Mouse (Mus musculus) stomach, embryonic 16.5 days (tissue): ENCODE data around the gene Wdr48. TPM values are rescaled to one million over a fixed set of nuclear protein-coding genes. Genes with fewer than 3 reads are reported as not detected.

ENCODE experiments used
- ATAC-seq: fragments of 200-750 bp; cut with Nextera tagmentation; 2 replicates; pipeline ENCODE4 v1.8.0; 2017; ENCODE audit warnings: moderate number of reproducible peaks, moderate TSS enrichment; ENCODE audit not compliant: insufficient read depth, low FRiP score
- H3K27ac ChIP-seq: fragments of 300-500 bp; sonication (generic); 2 replicates; pipeline ENCODE4 v1.5.1; 2014; ENCODE audit warnings: low read length
- H3K27me3 ChIP-seq: fragments of 300-500 bp; sonication (generic); 2 replicates; pipeline ENCODE4 v1.6.1; 2014; ENCODE audit warnings: low read length, control low read depth, mixed read lengths; ENCODE audit not compliant: control insufficient read depth, insufficient read depth
- H3K36me3 ChIP-seq: fragments of 300-500 bp; sonication (generic); 2 replicates; pipeline ENCODE4 v1.6.1; 2014; ENCODE audit warnings: low read length; ENCODE audit not compliant: control insufficient read depth, insufficient read depth
- H3K4me1 ChIP-seq: fragments of 300-500 bp; sonication (generic); 2 replicates; pipeline ENCODE4 v1.6.1; 2014; ENCODE audit warnings: low read length, control low read depth, mixed read lengths; ENCODE audit not compliant: control insufficient read depth, insufficient read depth
- H3K4me2 ChIP-seq: fragments of 300-500 bp; sonication (generic); 2 replicates; pipeline ENCODE4 v1.6.1; 2014; ENCODE audit warnings: low read depth, low read length, mixed read lengths
- H3K4me3 ChIP-seq: fragments of 300-500 bp; sonication (generic); replicated peaks from 2 replicates; pipeline ENCODE4 v1.5.1; 2014; ENCODE audit warnings: mild to moderate bottlenecking, low read length
- H3K9ac ChIP-seq: fragments of 300-500 bp; sonication (generic); 2 replicates; pipeline ENCODE4 v1.6.1; 2014; ENCODE audit warnings: low read length
- H3K9me3 ChIP-seq: fragments of 300-500 bp; sonication (generic); replicated peaks from 2 replicates; pipeline ENCODE4 v1.6.1; 2016; ENCODE audit warnings: low read length, control low read depth; ENCODE audit not compliant: control insufficient read depth
- WGBS: fragments of 180-500 bp; shearing (Covaris S2); extraction: QIAGEN DNeasy Blood & Tissue Kit; methylation state at CpG from one replicate; pipeline ENCODE4 v1.1.7; 2014; 5-methylcytosine and 5-hydroxymethylcytosine counted together
- polyA plus RNA-seq: library from polyadenylated mRNA; unstranded; fragments of >200 nt; fragmentation: Nextera tagmentation; extraction: Ambion mirVana; gene quantifications from 2 replicates; pipeline ENCODE4 v1.2.1, GENCODE M21; 2015

Wdr48 gene
- polyA plus RNA-seq, 1 experiment from 2014 or later = 43.8 TPM

- no peak overlapping the region for H3K4me2 ChIP-seq
- H3K27ac ChIP-seq = no peak overlapping the region
- no peaks in the 10 kb centered on the region for H3K27me3 ChIP-seq
- no peak overlapping the region for H3K4me3 ChIP-seq
- H3K9ac ChIP-seq = no peak overlapping the region
- H3K36me3 ChIP-seq = peaks cover 30% of the 10 kb centered on the region
- H3K4me1 ChIP-seq = no peaks in the 10 kb centered on the region
- whole genome bisulfite sequencing = 72% methylated on average over 13 of the region's 13 CpGs
- H3K9me3 ChIP-seq = no peaks in the 10 kb centered on the region
- ATAC-seq = no peak
Measured at GRCm38 (mm10) chr9:119913087-119913838, 18.6 kb downstream of the Wdr48 start.

- H3K27me3 ChIP-seq = no peaks in the 10 kb centered on the region
- H3K9me3 ChIP-seq = no peaks in the 10 kb centered on the region
- no peaks in the 10 kb centered on the region for H3K4me1 ChIP-seq
- no peak for ATAC-seq
- no peak overlapping the region for H3K27ac ChIP-seq
- no peak overlapping the region for H3K4me2 ChIP-seq
- WGBS = 91% methylated on average over 1 of the region's 1 CpGs
- H3K4me3 ChIP-seq = no peak overlapping the region
- H3K9ac ChIP-seq = no peak overlapping the region
- H3K36me3 ChIP-seq = peaks cover 18% of the 10 kb centered on the region; the same call in 1 of the 2 replicates
Measured at GRCm38 (mm10) chr9:119919858-119920257, 25.2 kb downstream of the Wdr48 start.

- H3K27me3 ChIP-seq = no peaks in the 10 kb centered on the region
- no peak overlapping the region for H3K9ac ChIP-seq
- H3K4me1 ChIP-seq = peaks cover 10% of the 10 kb centered on the region
- H3K36me3 ChIP-seq = peaks cover 33% of the 10 kb centered on the region; the same call in 1 of the 2 replicates
- H3K9me3 ChIP-seq = no peaks in the 10 kb centered on the region
- 86% methylated on average over 4 of the region's 4 CpGs for WGBS
- H3K4me3 ChIP-seq = no peak overlapping the region
- no peak for ATAC-seq
- no peak overlapping the region for H3K27ac ChIP-seq
- H3K4me2 ChIP-seq = no peak overlapping the region
Measured at GRCm38 (mm10) chr9:119923462-119923861, 28.8 kb downstream of the Wdr48 start.

GRCm38 (mm10) chr9:119925120-119925657 lies 30.5 kb downstream of the Wdr48 start:
- no peaks in the 10 kb centered on the region for H3K27me3 ChIP-seq
- peaks cover 10% of the 10 kb centered on the region for H3K4me1 ChIP-seq
- ATAC-seq = no peak; the same call in 1 of the 2 replicates
- peak overlapping the region; percentile 39; the same call in 1 of the 2 replicates for H3K27ac ChIP-seq
- H3K9me3 ChIP-seq = no peaks in the 10 kb centered on the region
- H3K4me2 ChIP-seq = no peak overlapping the region
- peaks cover 31% of the 10 kb centered on the region; the same call in 1 of the 2 replicates for H3K36me3 ChIP-seq
- WGBS = 74% methylated on average over 16 of the region's 16 CpGs
- no peak overlapping the region for H3K9ac ChIP-seq
- H3K4me3 ChIP-seq = no peak overlapping the region

GRCm38 (mm10) chr9:119925729-119926128 lies 31.1 kb downstream of the Wdr48 start:
- Histone ChIP-seq H3K36me3 (peaks cover 31% of the 10 kb centered on the region; the same call in 1 of the 2 replicates), H3K4me1 (peaks cover 10% of the 10 kb centered on the region), H3K27ac (peak overlapping the region; percentile 35), H3K9ac (no peak overlapping the region; the same call in 1 of the 2 replicates), H3K27me3 (no peaks in the 10 kb centered on the region), H3K4me3 (no peak overlapping the region), H3K4me2 (no peak overlapping the region), H3K9me3 (no peaks in the 10 kb centered on the region)
- ATAC-seq = no peak
- WGBS = 43% methylated on average over 8 of the region's 8 CpGs

GRCm38 (mm10) chr9:119926497-119926896 lies 31.8 kb downstream of the Wdr48 start:
- Histone ChIP-seq H3K27me3 (no peaks in the 10 kb centered on the region), H3K9ac (no peak overlapping the region), H3K4me3 (no peak overlapping the region), H3K9me3 (no peaks in the 10 kb centered on the region), H3K4me1 (peaks cover 10% of the 10 kb centered on the region), H3K36me3 (peaks cover 31% of the 10 kb centered on the region; the same call in 1 of the 2 replicates), H3K27ac (peak overlapping the region; percentile 35), H3K4me2 (no peak overlapping the region)
- ATAC-seq = no peak
- whole genome bisulfite sequencing = 56% methylated on average over 5 of the region's 5 CpGs

- Histone ChIP-seq H3K9me3 (no peaks in the 10 kb centered on the region), H3K4me3 (no peak overlapping the region), H3K27me3 (no peaks in the 10 kb centered on the region), H3K27ac (no peak overlapping the region), H3K4me1 (peaks cover 7% of the 10 kb centered on the region; the same call in 1 of the 2 replicates), H3K9ac (no peak overlapping the region), H3K36me3 (peaks cover 11% of the 10 kb centered on the region; the same call in 1 of the 2 replicates), H3K4me2 (no peak overlapping the region)
- 76% methylated on average over 12 of the region's 12 CpGs for WGBS
- ATAC-seq = peak; percentile 44
Measured at GRCm38 (mm10) chr9:119932358-119932757, 37.7 kb downstream of the Wdr48 start.

GRCm38 (mm10) chr9:119933675-119934074 lies 39.0 kb downstream of the Wdr48 start:
- Histone ChIP-seq H3K27ac (no peak overlapping the region), H3K36me3 (peaks cover 4% of the 10 kb centered on the region; the same call in 1 of the 2 replicates), H3K4me1 (peaks cover 11% of the 10 kb centered on the region; the same call in 1 of the 2 replicates), H3K9ac (no peak overlapping the region), H3K27me3 (no peaks in the 10 kb centered on the region), H3K4me3 (no peak overlapping the region), H3K9me3 (no peaks in the 10 kb centered on the region), H3K4me2 (no peak overlapping the region)
- 97% methylated on average over 6 of the region's 6 CpGs for WGBS
- ATAC-seq = no peak
